Mouse (Mus musculus) thymus, adult 2 months (tissue): ENCODE results near the gene Miga2.

Source experiments
- CTCF ChIP-seq: fragments of 200-500 bp; IDR thresholded peaks from 2 replicates; pipeline ENCODE4 v1.5.1; 2012; ENCODE audit warnings: mild to moderate bottlenecking, control low read depth, low read length, moderate library complexity, borderline replicate concordance; ENCODE audit not compliant: control insufficient read depth, poor library complexity, insufficient read depth; ENCODE audit errors: extremely low read depth
- POLR2A ChIP-seq: fragments of 200-500 bp; IDR thresholded peaks from 2 replicates; pipeline ENCODE4 v1.6.1; 2012; ENCODE audit warnings: mild to moderate bottlenecking, low read length, control low read depth, moderate library complexity; ENCODE audit not compliant: control insufficient read depth, poor library complexity, insufficient read depth; ENCODE audit errors: extremely low read depth

DNA sequence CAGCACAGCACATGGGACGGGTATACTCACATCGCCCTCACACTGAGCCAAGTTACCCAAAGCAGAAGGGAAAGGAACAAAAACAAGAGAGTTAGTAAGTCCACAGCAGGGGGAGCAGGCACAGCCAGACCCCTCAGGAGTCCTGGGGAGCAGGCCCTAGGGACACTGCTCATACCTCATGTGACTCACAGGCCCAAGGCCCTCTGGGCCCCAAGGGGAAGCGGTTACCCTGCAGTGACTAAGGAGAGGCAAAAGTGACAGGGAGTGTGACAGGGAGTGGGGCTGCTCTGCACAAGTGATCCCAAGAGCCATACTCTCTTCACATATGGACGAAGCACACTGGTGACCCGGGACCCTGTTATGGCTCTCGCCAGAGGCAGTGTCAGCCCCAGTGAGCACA lies 14.8 kb upstream of the Miga2 start:
- TF ChIP-seq POLR2A (no peak), CTCF (no peak)
